Mouse (Mus musculus): ENCODE data around the gene Dbn1.

GRCm38 (mm10) chr13:55513828-55514227 lies 25.9 kb upstream of the Dbn1 start:
- TF ChIP-seq CTCF (IDR thresholded peaks at IDR 0.05; ENCODE audit: insufficient read depth, low read length) = no peak
- no peak for TF ChIP-seq POLR2A (IDR thresholded peaks at IDR 0.05; ENCODE audit: borderline replicate concordance, extremely low read depth, low read depth, low read length)

Data from lung, adult 2 months (tissue).